Mouse (Mus musculus) ZHBTc4 (cell line): ENCODE measurements around the gene Efcab1.

ENCODE experiments used
- DNase-seq: peaks from one replicate; pipeline ENCODE4 v3.0.0-alpha.2; 2011; ENCODE audit warnings: low read depth, low spot score

Gene Efcab1

DNA sequence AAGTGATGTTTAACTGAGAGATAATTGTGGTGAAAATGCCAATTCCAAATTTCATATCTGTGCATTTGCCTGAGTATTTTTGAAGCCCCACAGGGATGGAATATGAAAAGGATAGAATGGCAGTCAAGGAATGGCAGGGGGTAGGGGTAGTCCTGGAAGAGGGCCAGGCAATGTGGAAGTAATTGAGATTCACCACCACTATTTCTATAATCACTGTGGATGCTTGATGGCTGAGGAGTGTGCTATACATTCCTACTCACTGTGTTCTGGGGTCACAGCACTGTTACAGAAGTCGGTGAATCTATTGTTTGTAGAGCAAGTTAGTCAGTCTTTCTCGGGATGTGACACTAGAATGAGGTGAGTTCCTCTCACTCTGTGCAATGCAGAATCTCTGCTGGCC, 108.3 kb downstream of the Efcab1 start:
- no peak for DNase-seq
